ENCODE assay signal across 9 mouse cellular contexts in genomic region chr13:24603591-24604009, GRCm38 (mm10). TPM values are rescaled to one million over a fixed set of nuclear protein-coding genes. Genes with fewer than 3 reads are reported as not detected.
DNase-seq lines count a peak whose midpoint lies in the region; ATAC-seq lines count a peak whose summit lies in the region.
"Had no signal": no experiment of that assay in that cellular context is flagged by ENCODE, and none has a peak within 500 bp of the region (broad histone marks: within the 10 kb centered on the region; RNA-seq: fewer than 3 reads in every experiment).

No protein-coding gene starts in this region.

- peak overlapping the region; percentile 52 for H3K4me2 ChIP-seq in lung, embryonic 16.5 days (ENCODE audit: low read depth, low read length)

- H3K36me3 ChIP-seq in lung, embryonic 16.5 days (ENCODE audit: control insufficient read depth, insufficient read depth, low read length): no peaks in the 10 kb centered on the region

- WGBS in lung, embryonic 16.5 days: 11% methylated on average over 11 of the region's 11 CpGs

- peak overlapping the region; percentile 24 for H3K4me3 ChIP-seq in lung, embryonic 16.5 days (ENCODE audit: low read length)
- H3K4me3 ChIP-seq: erythroblast, embryonic 14.5 days had no signal

- H3K4me1 ChIP-seq in lung, embryonic 16.5 days (replicated peaks; ENCODE audit: control insufficient read depth, insufficient read depth, low read length): peaks cover 25% of the 10 kb centered on the region

- DNase-seq in cerebellum, postnatal 10 days: peak; percentile 19 to 23
- no peak for DNase-seq in cerebellum, postnatal 25 days
- peak; percentile 6 for DNase-seq in urinary bladder, postnatal 25 days (ENCODE audit: low spot score)
- DNase-seq in urinary bladder, adult 2 months (ENCODE audit: low spot score): no peak
- DNase-seq in kidney, adult 18-20 months: peak; percentile 17
- peak; percentile 14 for DNase-seq in yolk sac, embryonic 10.5 days (ENCODE audit: low spot score)
- no peak for DNase-seq in layer of hippocampus, adult 11-12 months (ENCODE audit: low spot score)

- H3K27me3 ChIP-seq in lung, embryonic 16.5 days (ENCODE audit: control insufficient read depth, insufficient read depth, low read depth, low read length): no peaks in the 10 kb centered on the region

- peak; percentile 90 for ATAC-seq in lung, embryonic 16.5 days (ENCODE audit: low read depth)

- H3K9me3 ChIP-seq in lung, embryonic 16.5 days (ENCODE audit: control insufficient read depth, low read length): no peaks in the 10 kb centered on the region

- H3K27ac ChIP-seq in lung, embryonic 16.5 days (ENCODE audit: low read length): peak overlapping the region; percentile 91

- peak overlapping the region; percentile 53 for H3K9ac ChIP-seq in lung, embryonic 16.5 days (ENCODE audit: low read length)

RNA-seq across cellular contexts. Expression of gene Ripor2, which starts 21.6 kb away (rescaled TPM):
- polyA plus RNA-seq in urinary bladder, adult 2 months (2012; rRNA removed): 1.4 and 1.5 TPM in 2 replicates
- polyA plus RNA-seq in lung, embryonic 16.5 days (2015; fragmentation: Nextera tagmentation; extraction: Ambion mirVana): 4.3 and 5.0 TPM in 2 replicates

Comparison
In these comparisons a context has a peak if more than half of its experiments do, and no peak if none do; other contexts are left out.
1. DNase-seq: peak in cerebellum, postnatal 10 days (2 of 2), urinary bladder, postnatal 25 days (single experiment), kidney, adult 18-20 months (single experiment) and yolk sac, embryonic 10.5 days (single experiment); none in cerebellum, postnatal 25 days (0 of 2), urinary bladder, adult 2 months (single experiment) and layer of hippocampus, adult 11-12 months (single experiment).